Mouse (Mus musculus) left cerebral cortex, postnatal 10 days (tissue): ENCODE data around the gene Abcb6. TPM values are rescaled to one million over a fixed set of nuclear protein-coding genes. Genes with fewer than 3 reads are reported as not detected.

Experiments
- DNase-seq, 2 experiments: peaks; one replicate each; pipeline ENCODE4 v3.0.0; 2021 to 2022; ENCODE audit warnings: low spot score in 2 of 2, mixed read lengths in 1 of 2; ENCODE audit errors: extremely low spot score in 1 of 2
- intact Hi-C: fragments of 180-260 bp; cut with DNase I; formaldehyde crosslinking; loops from one replicate; pipeline ENCODE4 v1.15.1; 2025
- total RNA-seq, 2 experiments: library from RNA; stranded (reverse); gene quantifications; 2 replicates each; pipeline ENCODE4 v1.2.3; 2021

Abcb6 gene
- total RNA-seq, 2 experiments from 2014 or later, result 45.6 to 47.0 TPM

GRCm38 (mm10) chr1:75210136-75211087 lies 30.2 kb upstream of the Abcb6 start, which contains the start of the genes Glb1l and Stk16:
Glb1l (minus strand) TSS chr1:75210813.
Stk16 (plus strand) TSS chr1:75210838.
- peak; percentile 97 to 98 for DNase-seq
- intact Hi-C loops, result no loop called here

DNA sequence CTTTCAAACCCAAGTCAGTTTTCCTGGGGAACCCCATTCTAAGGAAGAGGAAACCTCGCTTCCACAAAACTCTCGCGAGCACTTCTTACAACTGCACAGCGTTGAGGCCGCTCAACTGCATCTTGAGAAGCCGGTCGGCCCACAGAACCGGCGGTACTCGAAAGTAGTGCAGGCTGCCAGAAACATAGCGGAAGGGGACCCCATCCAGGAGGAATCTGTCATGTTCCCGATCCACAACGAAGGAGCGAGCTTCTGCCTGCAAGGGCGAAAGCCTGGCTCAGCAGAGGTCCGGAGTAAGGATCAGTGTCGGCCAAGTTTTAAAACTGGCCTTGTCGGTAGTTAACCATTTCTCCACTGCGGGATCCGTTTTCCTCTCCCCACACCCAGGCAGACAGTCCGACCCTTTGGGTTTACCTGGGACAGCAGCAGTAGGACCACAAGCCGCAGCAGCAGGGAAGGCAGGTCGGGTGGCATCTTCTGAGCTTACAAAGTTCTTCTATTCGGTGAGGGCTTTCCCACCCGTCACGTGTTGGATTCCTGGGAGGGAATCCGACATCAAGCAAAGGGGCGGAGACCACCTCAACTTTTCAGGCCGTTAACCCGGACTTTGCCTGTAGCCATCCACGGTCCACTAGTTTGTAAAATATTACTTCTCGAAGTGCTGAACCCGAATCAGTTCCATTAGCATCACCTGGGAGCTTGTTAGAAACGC lies 28.9 kb upstream of the Abcb6 start:
- intact Hi-C loops, result no loop called here
- peak in 1 of 2 experiments; percentile 49 for DNase-seq

DNA sequence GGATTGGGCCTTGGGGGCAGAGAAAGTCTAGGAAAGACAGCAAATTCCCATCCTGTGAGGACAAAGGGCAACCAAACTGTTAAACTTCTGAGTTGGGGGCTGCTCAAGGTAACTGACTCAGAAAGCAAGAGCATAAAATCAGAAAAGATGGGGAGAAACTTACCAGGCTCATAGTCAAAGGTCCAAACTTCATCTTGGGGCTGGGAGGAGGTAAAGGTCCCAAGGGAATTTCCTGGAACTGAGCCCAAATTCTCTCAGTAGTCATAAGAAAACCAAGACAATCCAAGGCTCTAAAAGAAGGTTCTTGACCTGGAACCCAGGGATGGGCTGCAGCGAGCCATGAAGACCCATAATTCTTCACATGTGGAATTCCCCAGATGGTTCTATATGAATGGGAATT lies 21.0 kb upstream of the Abcb6 start:
- intact Hi-C loops, result no loop called here
- DNase-seq, result no peak

DNA sequence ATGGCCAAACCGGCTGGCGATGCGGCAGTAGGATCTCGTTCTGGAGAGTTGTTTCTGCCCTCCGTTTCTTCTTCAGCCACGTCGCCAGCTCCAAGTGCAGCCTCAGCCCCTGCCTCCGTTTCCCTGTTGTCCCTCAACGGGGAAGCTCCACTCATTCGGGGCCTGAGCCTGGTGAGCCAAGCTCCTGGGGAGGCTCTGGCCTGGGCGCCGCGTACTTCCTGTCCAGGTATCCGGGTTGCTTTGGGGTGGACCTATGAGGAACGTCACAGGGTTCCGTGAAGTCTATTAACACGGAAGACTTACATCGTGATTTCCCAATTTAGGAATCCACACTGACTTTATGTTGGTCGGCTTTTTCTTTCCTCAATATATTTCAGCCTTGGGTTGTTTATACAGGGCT lies 12.3 kb upstream of the Abcb6 start:
- DNase-seq, result no peak
- intact Hi-C loops, result no loop called here

GRCm38 (mm10) chr1:75191622-75192402 lies 11.6 kb upstream of the Abcb6 start, which contains the start of the genes Ankzf1 and Atg9a:
Ankzf1 (plus strand) TSS chr1:75192151.
Atg9a (minus strand) TSS chr1:75192196.
- peak; percentile 97 for DNase-seq
- intact Hi-C loops, result no loop called here

DNA sequence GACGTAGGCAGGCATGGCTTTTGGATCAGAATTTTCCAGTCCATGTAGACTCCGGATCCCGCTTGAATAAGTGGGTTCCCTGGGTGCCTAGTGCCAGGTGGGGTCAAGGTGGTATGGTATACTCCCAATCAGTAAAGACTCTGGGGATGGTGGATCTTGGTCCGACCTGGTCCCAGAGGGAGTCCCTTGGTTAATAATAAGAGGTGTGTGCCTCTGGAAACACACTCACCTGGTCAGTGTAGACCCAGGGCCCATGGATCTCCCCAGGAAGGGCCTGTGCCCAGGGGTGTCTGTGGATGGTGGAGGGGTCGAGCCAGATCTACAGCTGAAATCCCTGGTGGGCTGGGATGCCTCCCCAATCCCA lies 11.0 kb upstream of the Abcb6 start:
- DNase-seq, result no peak

DNA sequence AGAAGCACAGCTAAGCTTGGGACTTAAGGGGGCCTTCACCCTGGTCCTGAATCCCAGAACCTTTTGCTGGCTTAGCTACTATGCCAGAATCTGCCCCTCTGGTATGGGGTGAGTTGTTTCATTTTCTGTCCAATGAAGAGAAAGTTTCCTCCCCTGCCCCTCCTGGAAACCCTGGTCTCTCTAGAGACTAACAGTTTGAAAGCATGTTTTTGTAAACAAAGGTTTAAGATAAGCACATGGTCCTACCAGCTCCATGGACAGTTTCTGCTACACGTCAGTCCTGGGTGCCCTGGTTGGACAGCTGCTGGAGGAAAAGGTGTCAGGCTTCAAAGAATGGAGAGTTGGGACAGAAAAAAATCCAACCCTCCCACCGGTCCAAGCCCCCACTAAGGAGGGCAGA lies 10.4 kb upstream of the Abcb6 start:
- intact Hi-C loops, result no loop called here
- DNase-seq, result no peak

More for the DNA sequence above, 11.0 kb upstream of the Abcb6 start:
- intact Hi-C loops, result no loop called here

DNA sequence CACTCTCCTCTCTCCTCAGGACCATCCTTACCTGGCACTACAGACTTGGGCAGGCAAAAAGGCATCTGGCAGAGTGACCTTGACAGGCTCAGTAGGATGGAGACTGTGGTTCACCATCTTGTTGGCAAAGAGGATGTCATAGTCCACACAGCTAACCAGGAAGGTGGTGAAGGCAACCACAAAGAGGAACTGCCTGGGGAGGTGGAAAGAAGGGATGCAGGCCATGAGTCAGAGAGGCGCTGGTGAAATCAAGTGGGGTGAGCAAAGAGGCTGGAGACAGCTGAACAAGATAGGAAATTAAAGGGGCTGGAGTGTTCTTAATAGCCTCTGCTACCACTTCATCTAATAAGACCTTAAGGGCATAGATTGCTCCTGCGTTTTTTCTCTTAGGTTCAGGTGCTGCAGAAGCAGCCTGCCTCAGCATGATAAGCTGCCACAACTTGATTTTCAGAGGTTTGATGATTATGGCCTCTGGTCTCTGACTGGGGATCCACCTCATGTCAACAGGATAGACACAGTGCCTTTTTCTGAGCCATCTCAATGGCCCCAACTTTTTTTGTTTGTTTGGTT lies 7.8 kb upstream of the Abcb6 start:
- no peak for DNase-seq
- intact Hi-C loops, result no loop called here

- intact Hi-C loops, result no loop called here
- DNase-seq, result no peak
Measured at GRCm38 (mm10) chr1:75187126-75187525, 6.9 kb upstream of the Abcb6 start.

DNA sequence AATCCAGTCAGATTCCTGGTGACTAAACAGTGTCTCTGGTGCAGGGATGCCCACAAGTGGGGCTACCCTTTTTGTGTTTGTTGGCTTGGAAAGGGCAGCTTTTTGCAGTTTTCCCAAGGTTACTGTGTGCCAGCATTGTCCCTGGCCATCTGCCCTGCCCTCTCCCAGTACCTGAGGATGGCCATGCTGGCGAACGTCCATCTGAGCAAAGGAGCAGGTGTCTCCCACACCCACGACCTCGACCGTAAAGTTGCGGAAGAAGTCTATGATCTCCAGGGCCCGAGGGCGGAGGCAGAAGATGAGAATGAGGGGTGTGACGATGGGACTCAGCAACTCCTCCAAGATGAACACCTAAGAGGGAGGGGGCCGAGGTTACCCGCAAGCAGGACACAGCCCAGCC lies 5.3 kb upstream of the Abcb6 start:
- intact Hi-C loops, result no loop called here
- DNase-seq, result peak in 1 of 2 experiments; percentile 50

DNA sequence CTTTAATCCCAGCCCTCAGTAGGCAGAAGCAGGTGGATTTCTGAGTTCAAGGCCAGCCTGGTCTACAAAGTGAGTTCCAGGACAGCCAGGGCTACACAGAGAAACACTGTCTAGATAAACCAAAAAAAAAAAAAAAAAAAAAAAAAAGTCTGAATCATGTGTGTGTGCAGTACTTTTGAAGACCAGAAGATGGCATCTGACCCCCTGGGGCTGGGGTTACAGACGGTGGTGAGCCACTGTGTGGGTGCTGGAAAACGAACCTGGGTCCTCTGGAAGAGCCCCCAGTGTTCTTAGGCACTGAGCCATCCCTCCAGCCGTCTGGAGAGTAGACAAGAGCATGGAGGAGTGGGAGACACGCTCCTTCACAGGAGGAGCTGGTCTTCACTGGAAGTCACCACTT lies 2.0 kb upstream of the Abcb6 start:
- intact Hi-C loops, result no loop called here
- DNase-seq, result peak in 1 of 2 experiments; percentile 40

- DNase-seq, result no peak
- intact Hi-C loops, result no loop called here
Measured at GRCm38 (mm10) chr1:75181377-75181870, 1.2 kb upstream of the Abcb6 start.

GRCm38 (mm10) chr1:75180741-75181140 lies 549 bp upstream of the Abcb6 start:
- no peak for DNase-seq
- intact Hi-C loops, result no loop called here

- intact Hi-C loops, result no loop called here
- peak; percentile 54 to 65 for DNase-seq
Measured at GRCm38 (mm10) chr1:75179334-75180104, 673 bp downstream of the Abcb6 start.

DNA sequence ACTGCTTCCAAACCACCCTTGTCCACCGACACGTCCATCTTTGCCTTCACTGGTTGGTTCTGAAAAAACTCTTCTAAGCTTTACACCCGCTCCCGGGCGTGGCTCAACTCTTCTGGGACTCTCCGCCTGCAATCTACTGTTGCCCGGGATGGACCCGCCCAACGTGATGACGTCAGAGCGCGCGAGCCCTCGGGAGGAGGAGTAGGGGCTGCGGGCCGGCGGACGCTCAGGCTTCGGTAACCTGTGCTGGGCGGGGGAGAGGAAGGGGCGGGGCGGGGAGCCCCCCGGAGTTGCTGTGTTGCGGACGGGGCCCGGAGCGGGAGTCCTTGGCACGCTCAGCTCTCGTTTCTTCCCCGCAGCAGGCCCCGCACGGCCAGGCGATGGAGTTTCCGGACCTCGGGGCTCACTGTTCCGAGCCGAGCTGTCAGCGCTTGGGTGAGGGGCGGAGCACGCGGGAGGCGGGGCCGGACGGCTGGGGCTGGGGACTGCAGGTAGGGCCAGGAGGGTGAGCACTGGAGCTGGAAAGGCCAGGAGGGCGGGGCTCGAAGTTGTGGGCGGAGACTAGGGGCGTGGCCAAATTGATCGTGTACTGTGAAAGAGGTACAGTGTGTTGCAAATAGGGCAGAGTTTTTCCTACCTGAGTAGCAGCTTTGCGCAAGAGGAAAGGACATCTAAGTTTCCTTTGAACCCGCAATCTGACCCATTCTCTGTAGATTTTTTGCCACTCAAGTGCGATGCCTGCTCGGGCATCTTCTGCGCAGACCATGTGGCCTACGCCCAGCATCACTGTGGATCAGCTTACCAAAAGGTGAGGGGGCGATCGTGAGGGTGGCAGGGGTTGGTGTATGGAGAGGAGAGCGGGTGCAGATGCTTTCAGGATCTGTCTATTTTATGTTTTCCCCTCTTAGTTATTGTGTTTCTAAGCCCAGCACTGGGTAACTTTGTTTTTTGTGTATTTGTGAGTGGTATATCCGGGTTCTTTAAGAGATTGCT lies 11.4 kb downstream of the Abcb6 start, which contains the start of gene Zfand2b:
TSS of gene Zfand2b (plus strand) at position 175 of the 993 bp plus-strand sequence.
- peak; percentile 93 to 98 for DNase-seq
- intact Hi-C loops, result no loop called here

GRCm38 (mm10) chr1:75168093-75168471 lies 12.1 kb downstream of the Abcb6 start:
- intact Hi-C loops, result no loop called here
- DNase-seq, result no peak

GRCm38 (mm10) chr1:75160256-75160617 lies 20.0 kb downstream of the Abcb6 start:
- DNase-seq, result no peak
- intact Hi-C loops, result no loop called here
